Mouse (Mus musculus): ENCODE results near the gene Chml.

DNA sequence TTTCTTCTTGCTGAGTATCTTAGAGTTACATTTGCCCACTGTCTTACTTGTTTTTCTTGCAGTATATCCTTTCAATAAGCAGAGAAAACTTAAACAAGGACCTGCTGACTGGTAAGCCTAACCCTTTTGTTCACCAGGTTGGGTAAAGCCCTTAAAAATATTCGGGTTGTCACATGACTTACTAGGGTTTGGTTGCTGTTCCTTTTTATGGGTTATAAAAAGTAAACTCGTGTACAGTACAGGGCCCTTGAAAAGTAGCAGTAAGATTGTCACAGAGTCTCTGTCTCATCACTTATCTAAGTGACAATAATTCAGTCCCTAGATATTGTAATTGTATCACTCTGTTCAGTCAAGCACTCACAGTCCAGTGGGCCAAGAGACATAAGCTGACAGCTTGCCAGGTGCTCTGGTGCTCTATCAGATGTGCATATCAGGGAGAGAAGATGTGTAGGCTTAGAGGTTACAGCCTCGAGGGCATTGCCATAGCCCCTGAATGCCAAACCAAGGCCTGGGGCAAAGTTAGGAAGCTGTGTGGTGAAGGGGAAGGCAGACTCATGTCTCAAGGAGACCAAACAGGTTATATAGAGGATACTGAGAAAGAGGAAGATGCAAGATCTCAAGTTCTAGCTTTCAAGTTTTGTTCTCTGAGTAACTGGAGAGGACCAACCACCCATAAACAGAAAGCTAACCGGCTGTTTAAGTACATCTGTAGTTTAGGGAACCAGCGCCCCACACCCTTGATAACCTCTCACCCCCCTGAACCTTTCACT, 49.0 kb downstream of the Chml start:
- TF ChIP-seq CTCF (IDR thresholded peaks at IDR 0.05; ENCODE audit: low read depth) (no peak), EP300 (IDR thresholded peaks at IDR 0.05; ENCODE audit: low read depth) (no peak)

Data from liver, postnatal 0 days (tissue).